Mouse (Mus musculus): ENCODE data around the gene Shank2. TPM values are rescaled to one million over a fixed set of nuclear protein-coding genes. Genes with fewer than 3 reads are reported as not detected.
A peak's percentile ranks its signal among the peaks of the same experiment; 100 is the strongest.

Gene Shank2
- polyA plus RNA-seq, 1 experiment from 2014 or later = 7.9 TPM

- H3K4me1 ChIP-seq = no peaks in the 10 kb centered on the region
- no peaks in the 10 kb centered on the region for H3K27me3 ChIP-seq
- no peak overlapping the region for H3K27ac ChIP-seq (replicated peaks)
- H3K9me3 ChIP-seq = no peaks in the 10 kb centered on the region
- H3K36me3 ChIP-seq = no peaks in the 10 kb centered on the region
- WGBS = 84% methylated on average over 1 of the region's 1 CpGs
- no peak overlapping the region for H3K9ac ChIP-seq (replicated peaks)
- no peak overlapping the region for H3K4me3 ChIP-seq
- no peak; the same call in 1 of the 2 replicates for ATAC-seq (replicated peaks)
- H3K4me2 ChIP-seq (replicated peaks) = no peak overlapping the region
Measured at GRCm38 (mm10) chr7:144081448-144081847, 79.7 kb downstream of the Shank2 start.

GRCm38 (mm10) chr7:144081963-144082362, 80.2 kb downstream of the Shank2 start:
- Histone ChIP-seq H3K4me3 (no peak overlapping the region), H3K9ac (replicated peaks) (no peak overlapping the region), H3K27ac (replicated peaks) (no peak overlapping the region), H3K4me2 (replicated peaks) (no peak overlapping the region), H3K27me3 (no peaks in the 10 kb centered on the region), H3K4me1 (no peaks in the 10 kb centered on the region), H3K36me3 (no peaks in the 10 kb centered on the region), H3K9me3 (no peaks in the 10 kb centered on the region)
- no peak; the same call in 1 of the 2 replicates for ATAC-seq (replicated peaks)
- 72% methylated on average over 2 of the region's 2 CpGs for WGBS

GRCm38 (mm10) chr7:144087277-144087676, 85.5 kb downstream of the Shank2 start:
- no peak overlapping the region for H3K27ac ChIP-seq (replicated peaks)
- no peak overlapping the region for H3K4me3 ChIP-seq
- H3K36me3 ChIP-seq = no peaks in the 10 kb centered on the region
- 30% methylated on average over 2 of the region's 2 CpGs for WGBS
- no peaks in the 10 kb centered on the region for H3K9me3 ChIP-seq
- H3K9ac ChIP-seq (replicated peaks) = no peak overlapping the region
- no peaks in the 10 kb centered on the region for H3K27me3 ChIP-seq
- ATAC-seq (replicated peaks) = no peak
- no peak overlapping the region for H3K4me2 ChIP-seq (replicated peaks)
- no peaks in the 10 kb centered on the region for H3K4me1 ChIP-seq

DNA sequence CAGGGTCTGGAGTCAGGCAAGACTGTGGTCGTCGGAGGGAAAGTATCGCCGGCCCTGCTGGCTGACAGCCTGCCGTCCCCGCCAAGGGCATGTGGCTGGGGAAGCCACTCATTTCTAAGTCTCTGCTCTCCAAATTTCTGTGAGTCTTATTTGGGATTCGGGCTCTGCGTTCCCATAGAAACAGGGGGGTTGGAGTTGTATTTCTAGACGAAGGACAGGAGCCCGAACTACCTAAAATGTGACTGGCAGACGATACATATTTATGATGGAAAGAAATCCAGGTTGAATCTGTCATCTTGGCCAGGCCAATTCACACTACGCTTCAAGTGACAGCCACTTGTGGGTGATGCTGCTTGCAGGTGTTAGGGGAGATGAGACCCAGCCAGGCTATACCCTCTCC, 92.4 kb downstream of the Shank2 start:
- Histone ChIP-seq H3K36me3 (no peaks in the 10 kb centered on the region), H3K4me3 (no peak overlapping the region), H3K9ac (replicated peaks) (no peak overlapping the region), H3K9me3 (no peaks in the 10 kb centered on the region), H3K27ac (replicated peaks) (no peak overlapping the region), H3K27me3 (no peaks in the 10 kb centered on the region), H3K4me2 (replicated peaks) (no peak overlapping the region), H3K4me1 (no peaks in the 10 kb centered on the region)
- 74% methylated on average over 12 of the region's 12 CpGs for WGBS
- no peak for ATAC-seq (replicated peaks)

DNA sequence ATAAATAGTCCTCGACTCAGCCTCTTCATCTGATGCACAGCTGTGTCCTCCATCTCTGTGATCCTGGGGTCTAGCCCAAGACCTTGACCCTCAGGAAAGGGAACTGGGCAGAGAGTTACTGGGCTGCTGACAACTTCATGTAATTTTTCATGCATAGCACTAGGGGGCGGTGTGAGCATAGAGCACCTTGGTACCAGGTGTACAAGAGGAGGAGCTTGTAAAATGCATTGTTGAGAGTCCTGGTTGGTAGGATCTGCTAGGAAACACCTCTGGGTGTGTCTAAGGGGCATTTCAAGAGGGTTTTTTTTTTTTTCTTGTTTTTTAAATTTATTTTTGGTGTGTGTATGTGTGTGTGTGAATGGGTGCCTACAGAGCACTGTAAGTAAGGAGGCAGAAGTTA, 95.6 kb downstream of the Shank2 start:
- no peak overlapping the region for H3K4me3 ChIP-seq
- no peak overlapping the region for H3K9ac ChIP-seq (replicated peaks)
- no peaks in the 10 kb centered on the region for H3K9me3 ChIP-seq
- no peaks in the 10 kb centered on the region for H3K27me3 ChIP-seq
- no peaks in the 10 kb centered on the region for H3K36me3 ChIP-seq
- 12% methylated on average over 2 of the region's 2 CpGs for WGBS
- ATAC-seq (replicated peaks) = no peak
- H3K4me2 ChIP-seq (replicated peaks) = no peak overlapping the region
- no peak overlapping the region for H3K27ac ChIP-seq (replicated peaks)
- H3K4me1 ChIP-seq = no peaks in the 10 kb centered on the region

GRCm38 (mm10) chr7:144102222-144102980, 100.7 kb downstream of the Shank2 start:
- WGBS = 72% methylated on average over 4 of the region's 4 CpGs
- H3K27me3 ChIP-seq = no peaks in the 10 kb centered on the region
- H3K4me3 ChIP-seq = no peak overlapping the region
- no peak for ATAC-seq (replicated peaks)
- no peaks in the 10 kb centered on the region for H3K36me3 ChIP-seq
- no peaks in the 10 kb centered on the region for H3K9me3 ChIP-seq
- H3K4me2 ChIP-seq (replicated peaks) = no peak overlapping the region
- H3K27ac ChIP-seq (replicated peaks) = no peak overlapping the region
- H3K9ac ChIP-seq (replicated peaks) = no peak overlapping the region
- H3K4me1 ChIP-seq = peaks cover 10% of the 10 kb centered on the region

GRCm38 (mm10) chr7:144105952-144106351, 104.2 kb downstream of the Shank2 start:
- Histone ChIP-seq H3K27me3 (no peaks in the 10 kb centered on the region), H3K9me3 (no peaks in the 10 kb centered on the region), H3K4me3 (no peak overlapping the region), H3K4me2 (replicated peaks) (no peak overlapping the region), H3K36me3 (no peaks in the 10 kb centered on the region), H3K4me1 (peaks cover 18% of the 10 kb centered on the region), H3K27ac (replicated peaks) (no peak overlapping the region), H3K9ac (replicated peaks) (no peak overlapping the region)
- WGBS = 55% methylated on average over 1 of the region's 1 CpGs
- no peak for ATAC-seq (replicated peaks)

DNA sequence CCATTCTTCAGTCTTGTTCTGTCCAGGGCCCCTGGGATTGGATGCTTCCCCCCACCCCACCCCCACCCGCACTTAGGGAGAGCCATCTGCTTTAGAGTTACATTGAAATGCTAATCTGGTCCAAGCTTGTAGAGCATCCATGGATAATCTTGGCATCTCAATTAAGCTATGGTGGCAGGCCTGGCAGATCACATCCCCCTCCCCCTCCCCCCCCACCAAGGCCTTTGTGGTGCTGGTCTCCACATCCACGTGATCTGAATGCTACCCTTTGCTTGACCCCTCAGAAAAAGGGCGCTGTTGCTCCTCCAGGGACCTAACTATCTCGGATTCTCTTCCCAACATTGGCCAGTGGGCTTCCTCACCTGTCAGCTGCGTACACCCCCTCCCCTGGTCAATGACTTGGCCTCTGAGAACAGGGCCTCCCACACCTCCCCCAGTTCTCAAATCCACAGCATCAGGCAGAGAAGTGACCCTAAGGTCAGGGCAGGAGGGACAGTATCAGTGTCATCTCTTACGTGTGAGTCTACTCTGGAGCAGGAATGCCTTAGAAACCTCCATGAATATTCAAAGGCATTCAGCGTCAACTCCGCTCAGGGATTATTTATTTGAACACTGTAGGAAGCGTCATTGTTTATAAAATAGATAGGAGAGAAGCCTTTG, 104.8 kb downstream of the Shank2 start:
- H3K9me3 ChIP-seq = no peaks in the 10 kb centered on the region
- 0 out of 2 replicates have a peak overlapping the region, but pooled peaks have one; percentile 23 for H3K27ac ChIP-seq (replicated peaks)
- peaks cover 21% of the 10 kb centered on the region for H3K4me1 ChIP-seq
- H3K9ac ChIP-seq (replicated peaks) = no peak overlapping the region
- peak; percentile 63; the same call in 1 of the 2 replicates for ATAC-seq (replicated peaks)
- no peaks in the 10 kb centered on the region for H3K27me3 ChIP-seq
- H3K4me2 ChIP-seq (replicated peaks) = no peak overlapping the region
- H3K4me3 ChIP-seq = no peak overlapping the region
- no peaks in the 10 kb centered on the region for H3K36me3 ChIP-seq
- 21% methylated on average over 9 of the region's 9 CpGs for WGBS

DNA sequence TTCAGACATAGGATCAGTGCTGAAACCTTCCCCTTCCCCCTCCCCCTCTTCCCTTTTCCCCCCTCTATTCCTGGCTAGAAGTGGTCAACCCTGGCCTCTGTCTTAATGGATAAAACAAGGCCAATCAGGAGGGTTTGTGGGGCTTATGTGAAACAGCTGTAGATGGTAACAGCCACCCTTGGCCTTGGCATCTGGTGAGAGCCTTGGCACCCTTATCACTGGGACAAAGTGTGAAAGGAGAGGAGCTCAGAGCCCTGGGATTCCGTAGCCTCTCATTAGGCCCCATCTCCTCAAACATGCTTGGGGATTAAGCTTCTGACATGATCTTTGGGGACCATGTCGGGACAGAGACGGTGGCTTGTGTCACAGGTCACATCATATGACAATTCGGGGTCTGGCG, 106.4 kb downstream of the Shank2 start:
- Histone ChIP-seq H3K4me2 (replicated peaks) (no peak overlapping the region), H3K27me3 (no peaks in the 10 kb centered on the region), H3K27ac (replicated peaks) (no peak overlapping the region), H3K4me3 (no peak overlapping the region), H3K9me3 (no peaks in the 10 kb centered on the region), H3K4me1 (peaks cover 21% of the 10 kb centered on the region), H3K36me3 (no peaks in the 10 kb centered on the region), H3K9ac (replicated peaks) (no peak overlapping the region)
- WGBS = 86% methylated on average over 5 of the region's 5 CpGs
- no peak for ATAC-seq (replicated peaks)

DNA sequence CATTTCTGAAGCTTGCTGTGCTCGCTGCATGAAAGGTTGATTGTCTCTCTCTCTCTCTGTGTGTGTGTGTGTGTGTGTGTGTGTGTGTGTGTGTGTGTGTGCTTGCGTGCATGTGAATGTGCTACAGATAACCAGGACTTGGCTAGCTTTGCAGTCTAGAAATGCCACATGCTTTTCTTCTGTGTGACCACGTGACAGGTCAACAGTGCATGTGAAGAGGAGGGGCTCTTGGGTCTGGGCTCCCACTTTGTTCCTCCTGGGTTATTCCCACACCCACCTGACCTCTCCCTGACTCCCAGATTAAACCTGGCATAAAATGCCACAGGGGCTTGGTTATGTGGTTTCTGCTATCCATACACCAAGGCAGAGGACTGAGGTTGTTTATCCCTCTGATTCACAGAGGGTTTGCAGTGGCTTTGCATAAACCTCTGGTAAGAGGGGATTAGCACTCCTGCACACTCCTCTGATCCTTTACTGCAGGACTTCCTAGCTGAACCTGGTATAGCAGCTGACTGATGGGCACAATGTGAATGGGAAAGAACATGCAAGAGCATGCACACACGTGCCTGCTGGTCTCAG, 109.4 kb downstream of the Shank2 start:
- peaks cover 20% of the 10 kb centered on the region for H3K4me1 ChIP-seq
- H3K27me3 ChIP-seq = no peaks in the 10 kb centered on the region
- 27% methylated on average over 4 of the region's 4 CpGs for WGBS
- H3K27ac ChIP-seq (replicated peaks) = 0 out of 2 replicates have a peak overlapping the region, but pooled peaks have one; percentile 14
- no peaks in the 10 kb centered on the region for H3K9me3 ChIP-seq
- H3K4me3 ChIP-seq = no peak overlapping the region
- H3K36me3 ChIP-seq = no peaks in the 10 kb centered on the region
- H3K9ac ChIP-seq (replicated peaks) = no peak overlapping the region
- ATAC-seq (replicated peaks) = no peak
- H3K4me2 ChIP-seq (replicated peaks) = no peak overlapping the region

- Histone ChIP-seq H3K9me3 (no peaks in the 10 kb centered on the region), H3K36me3 (no peaks in the 10 kb centered on the region), H3K27me3 (no peaks in the 10 kb centered on the region), H3K4me3 (no peak overlapping the region), H3K4me2 (replicated peaks) (no peak overlapping the region), H3K9ac (replicated peaks) (no peak overlapping the region), H3K4me1 (peaks cover 12% of the 10 kb centered on the region; the same call in 1 of the 2 replicates), H3K27ac (replicated peaks) (no peak overlapping the region)
- ATAC-seq (replicated peaks) = no peak
- 70% methylated on average over 3 of the region's 3 CpGs for WGBS
Measured at GRCm38 (mm10) chr7:144111981-144112380, 110.3 kb downstream of the Shank2 start.

- Histone ChIP-seq H3K4me2 (replicated peaks) (no peak overlapping the region), H3K4me3 (no peak overlapping the region), H3K27me3 (no peaks in the 10 kb centered on the region), H3K36me3 (no peaks in the 10 kb centered on the region), H3K27ac (replicated peaks) (no peak overlapping the region), H3K9ac (replicated peaks) (no peak overlapping the region), H3K4me1 (0 out of 2 replicates have a peak, but pooled peaks cover 8% of the 10 kb centered on the region), H3K9me3 (no peaks in the 10 kb centered on the region)
- 88% methylated on average over 3 of the region's 3 CpGs for WGBS
- no peak for ATAC-seq (replicated peaks)
Measured at GRCm38 (mm10) chr7:144114230-144114629, 112.5 kb downstream of the Shank2 start.
